Mouse (Mus musculus) heart, embryonic 16.5 days (tissue): ENCODE data around the gene Traf3ip1. TPM values are rescaled to one million over a fixed set of nuclear protein-coding genes. Genes with fewer than 3 reads are reported as not detected.
"Not testable (repeated sequence)": the region's sequence is repeated elsewhere in the genome, so short reads cannot be mapped to it uniquely, and the experiment has no call there.

Experiments used
- ATAC-seq: fragments of 200-750 bp; cut with Nextera tagmentation; replicated peaks from 2 replicates; pipeline ENCODE4 v1.8.0; 2017; ENCODE audit warnings: moderate number of reproducible peaks; ENCODE audit not compliant: insufficient read depth, low FRiP score; ENCODE audit errors: extremely low read depth
- H3K27ac ChIP-seq: fragments of 300-500 bp; sonication (generic); 2 replicates; pipeline ENCODE4 v1.5.1; 2014; ENCODE audit warnings: mild to moderate bottlenecking, low read length, control low read depth, moderate library complexity
- H3K27me3 ChIP-seq: fragments of 300-500 bp; sonication (generic); 2 replicates; pipeline ENCODE4 v1.6.1; 2014; ENCODE audit warnings: low read length, mixed read lengths; ENCODE audit not compliant: control insufficient read depth, insufficient read depth
- H3K36me3 ChIP-seq: fragments of 300-500 bp; sonication (generic); 2 replicates; pipeline ENCODE4 v1.6.1; 2014; ENCODE audit not compliant: control insufficient read depth, insufficient read depth
- H3K4me1 ChIP-seq: fragments of 300-500 bp; sonication (generic); 2 replicates; pipeline ENCODE4 v1.6.1; 2014; ENCODE audit warnings: low read length, mixed read lengths; ENCODE audit not compliant: control insufficient read depth, insufficient read depth
- H3K4me2 ChIP-seq: fragments of 300-500 bp; sonication (generic); 2 replicates; pipeline ENCODE4 v1.6.1; 2014; ENCODE audit warnings: low read depth, mild to moderate bottlenecking, control low read depth, low read length
- H3K4me3 ChIP-seq: fragments of 300-500 bp; sonication (generic); 2 replicates; pipeline ENCODE4 v1.5.1; 2014; ENCODE audit warnings: mild to moderate bottlenecking, control low read depth, low read length
- H3K9ac ChIP-seq: fragments of 300-500 bp; sonication (generic); 2 replicates; pipeline ENCODE4 v1.6.1; 2014; ENCODE audit warnings: low read length, control low read depth
- H3K9me3 ChIP-seq: fragments of 300-500 bp; sonication (generic); replicated peaks from 2 replicates; pipeline ENCODE4 v1.6.1; 2016; ENCODE audit warnings: low read length; ENCODE audit not compliant: control insufficient read depth
- WGBS: fragments of 180-500 bp; shearing (Covaris S2); extraction: QIAGEN DNeasy Blood & Tissue Kit; methylation state at CpG from one replicate; pipeline ENCODE4 v1.1.7; 2014; 5-methylcytosine and 5-hydroxymethylcytosine counted together
- polyA plus RNA-seq: library from polyadenylated mRNA; unstranded; fragments of >200 nt; fragmentation: Nextera tagmentation; extraction: Ambion mirVana; gene quantifications from 2 replicates; pipeline ENCODE4 v1.2.1, GENCODE M21; 2015

Gene Traf3ip1
- polyA plus RNA-seq, 1 experiment from 2014 or later, result 5.7 TPM

GRCm38 (mm10) chr1:91460069-91460468, 34.4 kb upstream of the Traf3ip1 start:
- Histone ChIP-seq H3K36me3 (no peaks in the 10 kb centered on the region), H3K4me3 (peak overlapping the region; percentile 88; the same call in 1 of the 2 replicates), H3K27me3 (no peaks in the 10 kb centered on the region), H3K27ac (peak overlapping the region; percentile 66; the same call in 1 of the 2 replicates), H3K4me1 (peaks cover 38% of the 10 kb centered on the region), H3K9me3 (no peaks in the 10 kb centered on the region), H3K4me2 (peak overlapping the region; percentile 76), H3K9ac (peak overlapping the region; percentile 69)
- WGBS, result 33% methylated on average over 7 of the region's 7 CpGs
- no peak for ATAC-seq

DNA sequence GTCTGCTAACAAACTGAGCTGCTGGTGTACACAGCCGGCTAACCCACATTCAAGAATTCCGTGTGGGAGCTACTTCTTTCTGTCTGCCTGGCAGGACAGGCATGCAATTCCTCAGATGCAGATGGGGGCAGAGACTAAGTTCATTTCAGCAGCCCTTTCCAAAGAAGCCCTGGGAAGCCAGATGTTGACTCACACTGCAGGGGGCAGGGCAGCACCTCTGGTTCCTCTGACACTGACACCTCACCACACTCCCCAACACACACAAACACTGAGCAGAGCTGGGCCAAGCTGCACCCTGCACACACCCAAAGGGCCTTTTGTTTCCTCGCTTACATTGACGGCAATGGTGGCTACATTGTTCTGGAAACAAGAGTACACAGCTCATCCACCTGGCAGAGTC, 33.9 kb upstream of the Traf3ip1 start:
- WGBS, result 56% methylated on average over 4 of the region's 4 CpGs

GRCm38 (mm10) chr1:91463336-91463995, 31.0 kb upstream of the Traf3ip1 start:
- Histone ChIP-seq H3K27me3 (no peaks in the 10 kb centered on the region), H3K4me1 (peaks cover 14% of the 10 kb centered on the region), H3K36me3 (no peaks in the 10 kb centered on the region), H3K4me2 (no peak overlapping the region), H3K27ac (no peak overlapping the region), H3K4me3 (no peak overlapping the region), H3K9ac (no peak overlapping the region), H3K9me3 (no peaks in the 10 kb centered on the region)
- no peak for ATAC-seq
- WGBS, result 90% methylated on average over 13 of the region's 13 CpGs

More for the DNA sequence above, 33.9 kb upstream of the Traf3ip1 start:
- no peak for ATAC-seq
- no peaks in the 10 kb centered on the region for H3K9me3 ChIP-seq
- H3K4me1 ChIP-seq, result peaks cover 36% of the 10 kb centered on the region
- H3K36me3 ChIP-seq, result no peaks in the 10 kb centered on the region
- no peak overlapping the region for H3K9ac ChIP-seq
- H3K27me3 ChIP-seq, result no peaks in the 10 kb centered on the region
- no peak overlapping the region for H3K4me2 ChIP-seq
- no peak overlapping the region for H3K27ac ChIP-seq
- no peak overlapping the region for H3K4me3 ChIP-seq

GRCm38 (mm10) chr1:91464436-91464835, 30.0 kb upstream of the Traf3ip1 start:
- 55% methylated on average over 5 of the region's 5 CpGs for WGBS
- H3K27ac ChIP-seq, result no peak overlapping the region
- ATAC-seq, result no peak

DNA sequence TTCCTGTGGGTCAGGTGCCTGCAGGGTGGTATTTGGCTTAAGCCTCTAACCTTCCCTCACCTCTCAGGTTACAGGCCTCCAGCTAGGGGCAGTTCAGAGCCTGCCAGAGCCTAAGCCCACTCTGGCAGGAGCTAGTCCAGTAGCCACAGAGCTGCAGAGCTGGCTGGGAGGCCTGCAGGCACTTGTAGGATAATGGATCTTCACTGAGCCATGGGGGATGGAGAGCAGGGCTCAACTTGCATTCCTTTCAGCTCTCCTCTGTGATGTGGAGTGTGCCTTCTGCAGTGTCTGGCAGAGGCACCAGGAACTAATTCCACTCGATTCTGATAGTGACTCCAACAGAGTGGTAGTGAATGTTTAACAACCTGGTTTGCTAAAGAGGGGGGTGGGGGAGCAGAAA, 29.2 kb upstream of the Traf3ip1 start:
- H3K36me3 ChIP-seq, result no peaks in the 10 kb centered on the region
- H3K27me3 ChIP-seq, result no peaks in the 10 kb centered on the region
- H3K4me1 ChIP-seq, result peaks cover 10% of the 10 kb centered on the region
- H3K9ac ChIP-seq, result no peak overlapping the region
- H3K27ac ChIP-seq, result peak overlapping the region; percentile 9; the same call in 1 of the 2 replicates
- ATAC-seq, result peak; percentile 58; the same call in 1 of the 2 replicates
- no peak overlapping the region for H3K4me2 ChIP-seq
- 18% methylated on average over 1 of the region's 1 CpGs for WGBS
- H3K9me3 ChIP-seq, result no peaks in the 10 kb centered on the region
- no peak overlapping the region for H3K4me3 ChIP-seq

More at GRCm38 (mm10) chr1:91464436-91464835, 30.0 kb upstream of the Traf3ip1 start:
- no peaks in the 10 kb centered on the region for H3K27me3 ChIP-seq
- no peak overlapping the region for H3K4me2 ChIP-seq
- H3K4me1 ChIP-seq, result peaks cover 14% of the 10 kb centered on the region
- H3K9me3 ChIP-seq, result no peaks in the 10 kb centered on the region
- H3K4me3 ChIP-seq, result no peak overlapping the region
- H3K9ac ChIP-seq, result no peak overlapping the region
- H3K36me3 ChIP-seq, result no peaks in the 10 kb centered on the region

- H3K4me3 ChIP-seq, result no peak overlapping the region
- no peak overlapping the region for H3K9ac ChIP-seq
- no peak overlapping the region for H3K4me2 ChIP-seq
- no peaks in the 10 kb centered on the region for H3K27me3 ChIP-seq
- WGBS, result 86% methylated on average over 6 of the region's 6 CpGs
- no peaks in the 10 kb centered on the region for H3K36me3 ChIP-seq
- H3K4me1 ChIP-seq, result peaks cover 10% of the 10 kb centered on the region
- ATAC-seq, result no peak
- H3K9me3 ChIP-seq, result no peaks in the 10 kb centered on the region
- H3K27ac ChIP-seq, result no peak overlapping the region
These were observed 28.3 kb upstream of the Traf3ip1 start for GRCm38 (mm10) chr1:91466186-91466585.

- Histone ChIP-seq H3K4me2 (no peak overlapping the region), H3K27ac (no peak overlapping the region), H3K4me3 (no peak overlapping the region), H3K27me3 (no peaks in the 10 kb centered on the region), H3K36me3 (no peaks in the 10 kb centered on the region), H3K9me3 (no peaks in the 10 kb centered on the region), H3K4me1 (peaks cover 9% of the 10 kb centered on the region), H3K9ac (no peak overlapping the region)
- WGBS, result 85% methylated on average over 4 of the region's 4 CpGs
- ATAC-seq, result no peak
These were observed 24.5 kb upstream of the Traf3ip1 start for GRCm38 (mm10) chr1:91469888-91470419.

- H3K9me3 ChIP-seq, H3K4me1 ChIP-seq, H3K27ac ChIP-seq, ATAC-seq, H3K4me3 ChIP-seq, H3K27me3 ChIP-seq, H3K9ac ChIP-seq, H3K4me2 ChIP-seq, H3K36me3 ChIP-seq: not testable (repeated sequence)
- WGBS, result 92% methylated on average over 8 of the region's 13 CpGs
These were observed 16.3 kb upstream of the Traf3ip1 start for GRCm38 (mm10) chr1:91478145-91478544.

GRCm38 (mm10) chr1:91478958-91479357, 15.5 kb upstream of the Traf3ip1 start:
- Histone ChIP-seq H3K9ac (no peak overlapping the region), H3K4me1 (0 out of 2 replicates have a peak, but pooled peaks cover 2% of the 10 kb centered on the region), H3K4me2 (no peak overlapping the region), H3K9me3 (no peaks in the 10 kb centered on the region), H3K27ac (no peak overlapping the region), H3K36me3 (no peaks in the 10 kb centered on the region), H3K27me3 (no peaks in the 10 kb centered on the region), H3K4me3 (no peak overlapping the region)
- WGBS, result 100% methylated on average over 1 of the region's 1 CpGs
- ATAC-seq, result no peak
